In genomic region chr14:43925404-43925950, GRCm38 (mm10) we compare ENCODE assay signal across 11 mouse cellular contexts. TPM values are rescaled to one million over a fixed set of nuclear protein-coding genes. Genes with fewer than 3 reads are reported as not detected.
DNase-seq lines count a peak whose midpoint lies in the region; ATAC-seq and TF ChIP-seq lines count a peak whose summit lies in the region.
"Not testable (repeated sequence)": the region's sequence is repeated elsewhere in the genome, so short reads cannot be mapped to it uniquely, and the experiment has no call there.
"Had no signal": no experiment of that assay in that cellular context is flagged by ENCODE, and none has a peak within 500 bp of the region (broad histone marks: within the 10 kb centered on the region; RNA-seq: fewer than 3 reads in every experiment).

No protein-coding gene starts in this region.

- TF ChIP-seq POLR2A in bone marrow, adult 2 months (IDR thresholded peaks at IDR 0.05; ENCODE audit: borderline replicate concordance, control insufficient read depth, low read depth, low read length), result not testable (repeated sequence)

- not testable (repeated sequence) for H3K9me3 ChIP-seq in embryonic facial prominence, embryonic 15.5 days (replicated peaks); heart, embryonic 11.5 days (replicated peaks; ENCODE audit: control insufficient read depth, low read length); intestine, embryonic 14.5 days (ENCODE audit: control insufficient read depth, low read length); limb, embryonic 15.5 days; neural tube, embryonic 15.5 days (replicated peaks)

- ATAC-seq in embryonic facial prominence, embryonic 15.5 days (ENCODE audit: insufficient number of reproducible peaks, low FRiP score, low TSS enrichment, low read depth); limb, embryonic 15.5 days (ENCODE audit: insufficient number of reproducible peaks, low FRiP score, low TSS enrichment, low read depth): not testable (repeated sequence)
- ATAC-seq in heart, embryonic 11.5 days (replicated peaks; ENCODE audit: insufficient number of reproducible peaks, low FRiP score, low TSS enrichment), result 0 out of 2 replicates have a peak, but pooled peaks have one; percentile 55
- ATAC-seq in intestine, embryonic 14.5 days (replicated peaks; ENCODE audit: low FRiP score, low TSS enrichment, low read depth), result peak; percentile 82; the same call in 1 of the 2 replicates
- peak; percentile 61 for ATAC-seq in megakaryocyte progenitor cell, adult 5-6 weeks (replicated peaks; ENCODE audit: poor library complexity)
- ATAC-seq in neural tube, embryonic 15.5 days (ENCODE audit: low FRiP score), result peak; percentile 94

- 5% methylated on average over 21 of the region's 21 CpGs for WGBS in bone marrow, adult 2 months
- WGBS in embryonic facial prominence, embryonic 15.5 days, result 6% methylated on average over 21 of the region's 21 CpGs
- 5% methylated on average over 21 of the region's 21 CpGs for WGBS in heart, embryonic 11.5 days (ENCODE audit: insufficient replicate concordance)
- WGBS in intestine, embryonic 14.5 days, result 5% methylated on average over 21 of the region's 21 CpGs
- WGBS in limb, embryonic 15.5 days, result 5% methylated on average over 21 of the region's 21 CpGs
- 5% methylated on average over 21 of the region's 21 CpGs for WGBS in neural tube, embryonic 15.5 days

- not testable (repeated sequence) for TF ChIP-seq CTCF in bone marrow, adult 2 months (IDR thresholded peaks at IDR 0.05; ENCODE audit: control insufficient read depth, insufficient read depth, low read length)

- H3K4me1 ChIP-seq in bone marrow, adult 2 months (ENCODE audit: control insufficient read depth, insufficient read depth, low read length); embryonic facial prominence, embryonic 15.5 days; heart, embryonic 11.5 days (ENCODE audit: control insufficient read depth, insufficient read depth, low read length); intestine, embryonic 14.5 days (replicated peaks; ENCODE audit: control insufficient read depth, insufficient read depth, low read length); limb, embryonic 15.5 days; neural tube, embryonic 15.5 days: not testable (repeated sequence)

- not testable (repeated sequence) for H3K9ac ChIP-seq in embryonic facial prominence, embryonic 15.5 days
- peak overlapping the region; percentile 80 for H3K9ac ChIP-seq in heart, embryonic 11.5 days (ENCODE audit: low read depth, low read length)
- peak overlapping the region; percentile 74 for H3K9ac ChIP-seq in intestine, embryonic 14.5 days (ENCODE audit: low read length)
- H3K9ac ChIP-seq in limb, embryonic 15.5 days, result peak overlapping the region; percentile 31; the same call in 1 of the 2 replicates
- peak overlapping the region; percentile 58 for H3K9ac ChIP-seq in neural tube, embryonic 15.5 days (replicated peaks)

- H3K4me3 ChIP-seq in bone marrow, adult 2 months (replicated peaks; ENCODE audit: control insufficient read depth, low read depth, low read length), result peak overlapping the region; percentile 67
- peak overlapping the region; percentile 55 for H3K4me3 ChIP-seq in embryonic facial prominence, embryonic 15.5 days (replicated peaks)
- peak overlapping the region; percentile 46 for H3K4me3 ChIP-seq in heart, embryonic 11.5 days (ENCODE audit: low read depth, low read length)
- peak overlapping the region; percentile 48 for H3K4me3 ChIP-seq in intestine, embryonic 14.5 days (ENCODE audit: low read depth, low read length)
- H3K4me3 ChIP-seq in limb, embryonic 15.5 days, result peak overlapping the region; percentile 52
- H3K4me3 ChIP-seq in neural tube, embryonic 15.5 days (replicated peaks), result peak overlapping the region; percentile 50

- H3K4me2 ChIP-seq in embryonic facial prominence, embryonic 15.5 days (replicated peaks), result peak overlapping the region; percentile 35
- peak overlapping the region; percentile 58 for H3K4me2 ChIP-seq in heart, embryonic 11.5 days
- H3K4me2 ChIP-seq in intestine, embryonic 14.5 days (ENCODE audit: low read length), result peak overlapping the region; percentile 48
- H3K4me2 ChIP-seq in limb, embryonic 15.5 days, result peak overlapping the region; percentile 39
- peak overlapping the region; percentile 57 for H3K4me2 ChIP-seq in neural tube, embryonic 15.5 days

- not testable (repeated sequence) for H3K36me3 ChIP-seq in embryonic facial prominence, embryonic 15.5 days; heart, embryonic 11.5 days (ENCODE audit: control insufficient read depth, insufficient read depth, low read length); intestine, embryonic 14.5 days (ENCODE audit: control insufficient read depth, insufficient read depth, low read length); limb, embryonic 15.5 days; neural tube, embryonic 15.5 days

- not testable (repeated sequence) for H3K27me3 ChIP-seq in embryonic facial prominence, embryonic 15.5 days; heart, embryonic 11.5 days (ENCODE audit: control insufficient read depth, insufficient read depth, low read length); intestine, embryonic 14.5 days (replicated peaks; ENCODE audit: control insufficient read depth, insufficient read depth, low read length); limb, embryonic 15.5 days; neural tube, embryonic 15.5 days (replicated peaks)

- DNase-seq in intestine, embryonic 14.5 days (ENCODE audit: low spot score), result peak; percentile 80
- peak; percentile 62 for DNase-seq in yolk sac, embryonic 10.5 days (ENCODE audit: low spot score)

- not testable (repeated sequence) for H3K27ac ChIP-seq in bone marrow, adult 2 months (ENCODE audit: control insufficient read depth, insufficient read depth, low read depth, low read length, poor library complexity)
- H3K27ac ChIP-seq in embryonic facial prominence, embryonic 15.5 days (replicated peaks), result peak overlapping the region; percentile 89
- H3K27ac ChIP-seq in heart, embryonic 11.5 days (ENCODE audit: low read depth, low read length), result peak overlapping the region; percentile 91
- H3K27ac ChIP-seq in intestine, embryonic 14.5 days (ENCODE audit: low read depth), result peak overlapping the region; percentile 90
- H3K27ac ChIP-seq in limb, embryonic 15.5 days, result peak overlapping the region; percentile 87
- H3K27ac ChIP-seq in neural tube, embryonic 15.5 days (replicated peaks), result peak overlapping the region; percentile 85

RNA-seq across cellular contexts. Expression of gene Gm8113, which starts 0.3 kb away (rescaled TPM):
- polyA plus RNA-seq in bone marrow, adult 2 months (2011; ENCODE audit: insufficient read depth, insufficient read length, low replicate concordance, missing spikeins), result 1.5 and 4.8 TPM in 2 replicates
- polyA plus RNA-seq in embryonic facial prominence, embryonic 15.5 days (2015; fragmentation: Nextera tagmentation; extraction: Ambion mirVana), result 5.5 and 5.9 TPM in 2 replicates
- polyA plus RNA-seq in heart, embryonic 11.5 days (2014; fragmentation: Nextera tagmentation; extraction: Ambion mirVana), result 27.4 and 27.7 TPM in 2 replicates
- polyA plus RNA-seq in intestine, embryonic 14.5 days (2014; fragmentation: Nextera tagmentation; extraction: Ambion mirVana), result 20.5 and 21.7 TPM in 2 replicates
- 3.8 and 4.6 TPM in 2 replicates for polyA plus RNA-seq in limb, embryonic 15.5 days (2015; fragmentation: Nextera tagmentation; extraction: Ambion mirVana)
- total RNA-seq in megakaryocyte progenitor cell, adult 5-6 weeks (2015), result 6.4 and 7.1 TPM in 2 replicates
- 4.0 and 5.6 TPM in 2 replicates for total RNA-seq in megakaryocyte progenitor cell, adult 5-6 weeks (2017)
- polyA plus RNA-seq in neural tube, embryonic 15.5 days (2015; fragmentation: Nextera tagmentation; extraction: Ambion mirVana), result 7.1 and 8.3 TPM in 2 replicates
- total RNA-seq: left cerebral cortex, postnatal 25 days; neutrophil, adult 5-6 weeks had no signal

RNA-seq across cellular contexts. Expression of gene Ear10, which starts 2.1 kb away (rescaled TPM):
- polyA plus RNA-seq in bone marrow, adult 2 months (2011; ENCODE audit: insufficient read depth, insufficient read length, low replicate concordance, missing spikeins), result not detected in 2 replicates
- not detected in 2 replicates for polyA plus RNA-seq in embryonic facial prominence, embryonic 15.5 days (2015; fragmentation: Nextera tagmentation; extraction: Ambion mirVana)
- polyA plus RNA-seq in heart, embryonic 11.5 days (2014; fragmentation: Nextera tagmentation; extraction: Ambion mirVana), result not detected in 2 replicates
- polyA plus RNA-seq in intestine, embryonic 14.5 days (2014; fragmentation: Nextera tagmentation; extraction: Ambion mirVana), result not detected in 2 replicates
- polyA plus RNA-seq in limb, embryonic 15.5 days (2015; fragmentation: Nextera tagmentation; extraction: Ambion mirVana), result not detected in 2 replicates
- not detected in 2 replicates for total RNA-seq in megakaryocyte progenitor cell, adult 5-6 weeks (2015)
- not detected in 2 replicates for total RNA-seq in megakaryocyte progenitor cell, adult 5-6 weeks (2017)
- polyA plus RNA-seq in neural tube, embryonic 15.5 days (2015; fragmentation: Nextera tagmentation; extraction: Ambion mirVana), result not detected in 2 replicates
- total RNA-seq: heart, adult 18-20 months; left cerebral cortex, postnatal 25 days; neutrophil, adult 5-6 weeks had no signal

RNA-seq across cellular contexts. Expression of gene Ang5, which starts 31.4 kb away (rescaled TPM):
- not detected in 2 replicates for polyA plus RNA-seq in bone marrow, adult 2 months (2011; ENCODE audit: insufficient read depth, insufficient read length, low replicate concordance, missing spikeins)
- not detected in 2 replicates for polyA plus RNA-seq in embryonic facial prominence, embryonic 15.5 days (2015; fragmentation: Nextera tagmentation; extraction: Ambion mirVana)
- not detected in 2 replicates for polyA plus RNA-seq in heart, embryonic 11.5 days (2014; fragmentation: Nextera tagmentation; extraction: Ambion mirVana)
- polyA plus RNA-seq in intestine, embryonic 14.5 days (2014; fragmentation: Nextera tagmentation; extraction: Ambion mirVana), result not detected in 2 replicates
- not detected in 2 replicates for polyA plus RNA-seq in limb, embryonic 15.5 days (2015; fragmentation: Nextera tagmentation; extraction: Ambion mirVana)
- not detected in 2 replicates for total RNA-seq in megakaryocyte progenitor cell, adult 5-6 weeks (2015)
- total RNA-seq in megakaryocyte progenitor cell, adult 5-6 weeks (2017), result not detected in 2 replicates
- polyA plus RNA-seq in neural tube, embryonic 15.5 days (2015; fragmentation: Nextera tagmentation; extraction: Ambion mirVana), result not detected in 2 replicates
- total RNA-seq: heart, adult 18-20 months; left cerebral cortex, postnatal 25 days; neutrophil, adult 5-6 weeks had no signal

RNA-seq across cellular contexts. Expression of gene Ear1, which starts 50.2 kb away (rescaled TPM):
- polyA plus RNA-seq in bone marrow, adult 2 months (2011; ENCODE audit: insufficient read depth, insufficient read length, low replicate concordance, missing spikeins), result 3.0 and 22.3 TPM in 2 replicates
- polyA plus RNA-seq in embryonic facial prominence, embryonic 15.5 days (2015; fragmentation: Nextera tagmentation; extraction: Ambion mirVana), result 0.24 TPM in 1 of 2 replicates, not detected in the other
- polyA plus RNA-seq in heart, embryonic 11.5 days (2014; fragmentation: Nextera tagmentation; extraction: Ambion mirVana), result not detected in 2 replicates
- polyA plus RNA-seq in intestine, embryonic 14.5 days (2014; fragmentation: Nextera tagmentation; extraction: Ambion mirVana), result not detected in 2 replicates
- 0.63 and 0.70 TPM in 2 replicates for polyA plus RNA-seq in limb, embryonic 15.5 days (2015; fragmentation: Nextera tagmentation; extraction: Ambion mirVana)
- 13.2 and 15.2 TPM in 2 replicates for total RNA-seq in megakaryocyte progenitor cell, adult 5-6 weeks (2015)
- total RNA-seq in megakaryocyte progenitor cell, adult 5-6 weeks (2017), result 10.0 and 21.5 TPM in 2 replicates
- 0.45 TPM in 1 of 2 replicates, not detected in the other for polyA plus RNA-seq in neural tube, embryonic 15.5 days (2015; fragmentation: Nextera tagmentation; extraction: Ambion mirVana)
- total RNA-seq: heart, adult 18-20 months; left cerebral cortex, postnatal 25 days had no signal
